Mouse (Mus musculus) embryo, embryonic 11.5 days (tissue): Measurements from ENCODE around the gene Srpk2.
"Not testable (repeated sequence)": the region's sequence is repeated elsewhere in the genome, so short reads cannot be mapped to it uniquely, and the experiment has no call there.

ENCODE experiments used
- DNase-seq: peaks from one replicate; pipeline ENCODE4 v3.0.0-alpha.2; 2012; ENCODE audit warnings: low read depth, low spot score

The Srpk2 gene

DNA sequence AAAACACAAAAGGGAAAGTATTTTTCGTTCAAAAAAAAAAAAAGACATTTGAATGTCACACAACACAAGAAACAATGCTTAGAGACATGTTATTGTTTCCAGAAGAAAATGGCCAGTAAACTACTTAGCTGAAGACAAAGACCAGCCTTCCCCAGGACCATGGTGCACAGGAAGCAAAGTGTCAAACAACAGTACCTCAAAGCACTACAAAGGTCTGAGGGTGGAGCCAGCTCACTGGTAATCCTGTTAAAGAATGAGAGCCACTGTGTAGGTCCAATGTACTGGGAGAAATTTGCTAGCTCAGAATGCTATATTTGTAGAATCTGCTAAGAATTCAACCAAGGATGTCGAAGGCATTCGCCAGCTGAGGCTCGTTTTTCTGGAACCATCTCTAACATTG lies 177.2 kb downstream of the Srpk2 start:
- DNase-seq = no peak

DNA sequence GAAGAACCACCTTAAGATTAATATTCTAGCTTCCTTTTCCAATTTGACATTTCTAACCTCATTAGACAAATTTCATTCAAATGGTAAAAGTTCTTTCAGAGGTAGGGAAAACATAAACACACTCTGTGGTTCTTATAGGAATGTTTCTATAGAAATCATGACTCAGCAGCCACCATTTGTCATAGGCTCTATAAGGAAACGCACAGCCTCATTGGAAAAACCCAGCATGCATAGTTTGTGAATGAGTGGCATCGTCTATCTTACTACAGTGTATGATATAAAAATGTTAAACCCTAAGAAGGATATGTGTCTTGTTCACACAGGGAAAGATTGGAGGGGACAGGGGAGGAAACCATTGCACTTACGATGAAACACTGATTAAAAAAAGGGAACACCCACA lies 178.8 kb downstream of the Srpk2 start:
- DNase-seq = no peak

- DNase-seq = no peak
These were observed 182.0 kb downstream of the Srpk2 start for GRCm38 (mm10) chr5:23502317-23502937.

DNA sequence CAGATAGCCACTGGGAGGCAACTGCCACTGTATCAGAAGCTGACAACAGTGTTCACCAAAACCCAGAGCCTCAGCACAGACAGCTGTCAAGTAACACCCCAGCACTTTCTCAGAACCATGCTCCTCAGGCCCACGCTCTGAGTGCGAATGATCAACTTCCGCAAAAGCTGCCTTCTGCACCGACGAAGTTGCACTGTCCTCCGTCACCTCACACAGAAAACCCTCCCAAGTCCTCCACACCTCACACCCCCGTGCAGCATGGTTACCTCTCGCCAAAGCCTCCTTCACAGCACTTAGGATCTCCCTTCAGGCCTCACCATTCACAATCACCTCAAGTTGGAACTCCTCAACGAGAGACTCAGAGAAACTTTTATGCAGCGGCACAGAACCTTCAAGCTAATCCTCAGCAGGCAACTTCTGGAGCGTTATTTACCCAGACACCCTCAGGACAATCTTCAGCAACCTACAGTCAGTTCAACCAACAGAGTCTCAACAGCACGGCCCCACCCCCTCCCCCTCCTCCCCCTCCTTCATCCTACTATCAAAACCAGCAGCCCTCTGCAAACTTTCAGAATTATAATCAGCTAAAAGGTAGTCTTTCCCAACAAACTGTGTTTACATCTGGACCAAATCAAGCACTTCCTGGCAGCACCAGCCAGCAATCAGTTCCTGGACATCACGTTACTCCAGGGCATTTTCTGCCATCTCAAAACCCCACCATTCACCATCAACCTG lies 182.7 kb downstream of the Srpk2 start:
- DNase-seq = no peak

GRCm38 (mm10) chr5:23500715-23501114 lies 183.7 kb downstream of the Srpk2 start:
- no peak for DNase-seq

DNA sequence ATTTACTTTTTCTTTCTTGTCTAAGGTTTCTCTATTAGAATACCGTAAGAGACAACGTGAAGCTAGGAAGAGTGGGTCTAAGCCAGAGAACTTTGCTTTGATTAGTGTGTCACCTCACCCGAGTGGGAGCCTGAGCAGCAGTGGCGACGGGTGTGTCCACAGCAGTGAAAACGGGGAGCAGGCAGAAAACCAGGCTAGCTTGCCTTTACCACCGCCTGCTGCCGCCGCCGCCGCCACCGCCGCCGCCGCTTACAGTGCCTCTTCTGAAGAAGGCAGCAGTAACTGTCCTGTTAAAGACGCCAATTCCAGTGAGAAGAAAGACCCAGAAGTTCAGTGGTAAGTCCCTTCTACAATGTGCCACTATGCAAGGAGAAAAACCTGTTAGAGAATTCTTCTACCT lies 185.2 kb downstream of the Srpk2 start:
- DNase-seq = no peak

GRCm38 (mm10) chr5:23497920-23498319 lies 186.5 kb downstream of the Srpk2 start:
- no peak for DNase-seq

- no peak for DNase-seq
These were observed 187.5 kb downstream of the Srpk2 start for GRCm38 (mm10) chr5:23496933-23497332.

- no peak for DNase-seq
These were observed 188.0 kb downstream of the Srpk2 start for GRCm38 (mm10) chr5:23496396-23496795.

DNA sequence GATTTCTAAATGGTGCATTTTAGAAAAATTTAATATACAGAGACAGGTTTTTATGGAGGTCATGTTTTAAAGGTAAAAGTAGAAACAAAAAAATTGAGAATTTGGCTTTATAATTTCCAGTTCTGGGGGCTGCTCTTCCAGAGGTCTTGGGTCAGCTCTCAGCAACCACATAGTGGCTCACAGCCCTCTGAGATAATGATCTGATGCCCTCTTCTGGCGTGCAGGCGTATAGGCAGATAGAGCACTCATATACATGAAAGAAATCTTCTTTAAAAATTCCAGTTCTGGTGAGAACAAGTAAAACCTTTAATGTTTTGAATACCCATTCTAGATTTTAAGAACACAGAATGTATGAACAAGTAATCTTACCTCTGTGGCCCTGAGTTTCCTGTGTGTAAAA lies 193.6 kb downstream of the Srpk2 start:
- DNase-seq = no peak

DNA sequence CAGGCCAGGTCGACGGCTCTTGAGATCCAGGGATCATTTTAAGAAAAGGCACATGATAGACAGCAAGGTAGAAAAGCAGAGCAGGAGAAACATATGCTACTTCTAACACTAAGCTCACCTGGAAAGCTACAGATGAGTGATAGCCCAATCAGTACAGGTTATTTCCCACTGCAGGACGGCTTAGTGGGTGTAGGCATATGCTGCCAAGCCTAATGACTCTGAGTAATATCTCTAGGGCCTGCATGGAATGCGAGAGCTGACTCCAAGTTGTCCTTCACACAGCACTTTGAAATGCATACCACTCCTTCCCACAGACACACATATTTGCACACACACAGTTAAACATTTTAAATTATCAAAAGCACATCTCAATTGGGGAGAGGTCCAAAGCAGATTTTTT lies 195.2 kb downstream of the Srpk2 start:
- no peak for DNase-seq

GRCm38 (mm10) chr5:23483811-23484210 lies 200.6 kb downstream of the Srpk2 start:
- no peak for DNase-seq

GRCm38 (mm10) chr5:23473098-23473873 lies 211.1 kb downstream of the Srpk2 start:
- no peak for DNase-seq

GRCm38 (mm10) chr5:23466546-23466945 lies 217.9 kb downstream of the Srpk2 start:
- DNase-seq = no peak

GRCm38 (mm10) chr5:23464743-23465142 lies 219.7 kb downstream of the Srpk2 start:
- no peak for DNase-seq

GRCm38 (mm10) chr5:23464247-23464646 lies 220.2 kb downstream of the Srpk2 start:
- DNase-seq = no peak

GRCm38 (mm10) chr5:23461688-23462087 lies 222.7 kb downstream of the Srpk2 start:
- no peak for DNase-seq

GRCm38 (mm10) chr5:23453561-23453960 lies 230.9 kb downstream of the Srpk2 start:
- DNase-seq = not testable (repeated sequence)
